Mouse (Mus musculus): ENCODE results near the gene Wwp2.

The Wwp2 gene

DNA sequence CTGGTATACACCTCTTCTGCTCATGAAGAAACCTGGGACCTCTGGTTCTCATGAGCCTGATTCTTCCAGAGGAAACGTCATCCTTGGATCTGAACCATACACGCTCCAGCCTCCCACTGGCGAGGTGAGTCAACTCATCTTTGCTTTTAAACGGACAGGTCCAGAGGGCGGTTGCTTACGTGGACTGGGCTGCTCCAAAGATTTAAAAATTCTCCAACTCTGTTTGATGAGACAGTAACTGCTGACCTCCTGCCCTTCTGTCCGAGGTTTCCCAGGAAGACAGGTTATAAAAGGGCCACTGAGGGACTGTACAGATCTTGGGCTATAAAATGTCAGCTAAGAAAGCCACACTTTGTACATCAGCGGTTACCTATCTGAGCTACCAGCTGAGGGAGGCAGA lies 5.3 kb upstream of the Wwp2 start:
- CTCF ChIA-PET = no interaction called here

DNA sequence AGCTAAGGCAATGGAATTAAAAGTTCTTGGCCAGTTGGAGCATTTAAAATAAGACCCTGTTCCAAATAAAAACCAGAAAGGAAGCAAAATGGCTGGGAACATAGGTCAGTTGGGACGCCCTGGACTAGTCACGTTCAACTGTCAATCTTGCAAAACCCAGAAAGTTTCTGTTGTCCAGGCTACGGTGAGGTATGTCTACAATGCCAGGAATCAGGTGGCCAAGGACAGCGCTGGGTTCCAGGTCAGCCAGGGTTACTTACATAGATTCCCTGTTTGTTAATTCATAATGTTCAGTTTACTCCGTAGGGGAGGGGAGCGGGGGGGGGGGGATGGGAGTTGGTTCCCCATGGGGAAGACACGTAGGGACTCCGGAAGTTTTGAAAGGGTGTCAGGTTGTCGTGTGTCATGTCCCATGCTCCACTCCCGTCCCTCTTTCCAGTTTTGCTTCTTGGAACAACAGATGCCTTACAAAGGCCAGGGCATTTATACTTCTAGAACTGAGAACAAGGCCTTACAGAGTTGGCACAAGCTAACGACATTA lies 674 bp upstream of the Wwp2 start:
- CTCF ChIA-PET = no interaction called here

DNA sequence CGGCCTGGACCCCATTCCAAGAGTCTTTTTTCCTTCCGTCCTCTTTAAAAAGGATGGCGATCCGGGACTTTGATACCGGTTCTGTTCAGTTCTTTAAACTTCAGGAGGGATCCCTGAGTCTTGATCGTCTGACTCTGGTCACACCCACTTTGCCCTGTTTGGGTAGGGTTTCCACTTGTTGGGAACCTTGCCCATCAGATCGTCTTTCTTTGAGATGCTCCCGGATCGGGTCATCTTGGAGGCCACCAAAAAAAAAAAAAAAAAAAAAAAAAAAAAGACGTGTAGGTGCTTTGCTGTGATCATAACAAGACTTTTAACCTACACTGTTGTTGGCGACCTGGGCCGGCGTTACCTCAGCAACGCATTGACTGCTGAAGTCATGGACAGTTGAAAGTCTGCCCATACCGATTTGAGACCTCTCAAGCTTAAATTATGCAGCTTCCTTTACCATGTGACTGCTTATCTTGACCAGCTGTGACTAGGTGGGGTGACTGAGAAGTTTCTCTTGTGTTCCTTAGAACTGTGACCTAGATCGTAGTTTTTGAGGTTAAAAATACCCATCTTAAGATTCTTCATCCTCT lies 766 bp downstream of the Wwp2 start:
- CTCF ChIA-PET = no interaction called here

DNA sequence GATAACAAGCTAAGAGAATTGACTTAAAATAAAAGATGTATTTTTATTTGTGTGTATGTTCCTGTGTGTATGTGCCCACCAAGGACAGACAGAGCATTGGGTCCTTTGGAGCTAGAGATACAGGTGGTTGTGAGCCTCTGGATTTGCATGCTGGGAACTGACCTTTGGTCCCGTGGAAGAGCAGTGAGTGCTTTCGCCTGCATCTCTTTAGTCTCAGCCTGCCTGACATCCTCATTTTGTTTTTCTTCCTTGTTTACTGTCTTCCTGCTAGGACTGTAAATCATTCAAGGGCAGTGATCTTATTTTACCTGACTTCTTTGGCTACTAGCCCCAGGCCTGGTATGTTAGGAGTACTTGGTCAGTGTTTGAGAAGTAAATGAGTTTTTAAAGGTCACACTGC lies 1.5 kb downstream of the Wwp2 start:
- CTCF ChIA-PET = no interaction called here

DNA sequence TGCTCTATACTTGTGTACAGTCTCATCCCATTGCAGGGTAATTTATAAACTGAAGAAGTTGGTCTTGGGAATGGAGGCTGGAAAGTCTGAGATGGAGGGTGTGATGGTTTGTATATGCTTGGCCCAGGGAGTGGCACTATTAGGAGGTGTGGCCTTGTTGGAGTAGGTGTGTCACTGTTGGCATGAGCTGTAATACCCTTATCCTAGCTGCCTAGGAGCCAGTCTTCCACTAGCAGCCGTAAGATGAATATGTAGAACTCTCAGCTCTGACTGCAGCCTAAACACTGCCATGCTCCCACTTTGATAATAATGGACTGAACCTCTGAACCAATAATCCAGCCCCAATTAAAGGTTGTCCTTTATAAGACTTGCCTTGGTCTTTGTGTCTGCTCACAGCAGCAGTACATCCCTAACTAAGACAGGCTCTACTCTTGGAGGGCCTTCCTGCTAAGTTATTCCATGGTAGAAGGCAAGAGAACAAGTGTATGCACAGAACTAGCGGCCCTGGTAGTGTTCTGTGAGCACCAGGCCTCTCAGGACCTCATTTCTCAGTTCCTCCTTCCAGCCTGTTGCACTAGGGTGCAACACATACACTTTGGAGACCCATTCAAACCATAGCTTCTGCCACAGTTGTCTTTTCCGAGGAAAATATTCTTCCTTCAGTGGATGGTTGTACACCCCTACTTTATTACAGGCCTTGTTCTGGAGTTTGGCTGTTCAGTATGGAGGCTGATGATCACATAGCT lies 3.9 kb downstream of the Wwp2 start:
- CTCF ChIA-PET = no interaction called here

DNA sequence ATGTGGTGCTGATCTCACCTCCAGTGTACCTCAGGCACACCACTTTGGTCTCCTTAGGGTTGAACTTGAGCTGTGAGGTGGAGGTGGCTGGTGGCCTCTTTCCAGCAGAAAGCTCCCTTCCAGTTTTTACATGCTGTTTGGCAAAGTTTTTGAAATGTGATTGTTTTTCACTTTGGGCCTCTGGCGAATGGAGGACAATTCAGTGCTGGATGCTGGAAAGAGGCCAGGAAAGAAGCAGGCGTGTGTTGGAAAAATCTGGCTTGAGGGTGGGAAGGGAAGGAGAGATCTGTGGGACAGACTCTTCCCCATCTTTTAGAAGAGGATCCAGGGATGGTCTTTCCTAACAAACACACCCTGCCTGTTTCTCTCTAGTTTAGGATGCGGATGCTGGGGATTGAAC lies 8.5 kb downstream of the Wwp2 start:
- CTCF ChIA-PET = interaction anchor here (0.6 kb wide), 1 partner anchor 1400 kb away, joined by 4 read pairs; no protein-coding TSS in a partner anchor

DNA sequence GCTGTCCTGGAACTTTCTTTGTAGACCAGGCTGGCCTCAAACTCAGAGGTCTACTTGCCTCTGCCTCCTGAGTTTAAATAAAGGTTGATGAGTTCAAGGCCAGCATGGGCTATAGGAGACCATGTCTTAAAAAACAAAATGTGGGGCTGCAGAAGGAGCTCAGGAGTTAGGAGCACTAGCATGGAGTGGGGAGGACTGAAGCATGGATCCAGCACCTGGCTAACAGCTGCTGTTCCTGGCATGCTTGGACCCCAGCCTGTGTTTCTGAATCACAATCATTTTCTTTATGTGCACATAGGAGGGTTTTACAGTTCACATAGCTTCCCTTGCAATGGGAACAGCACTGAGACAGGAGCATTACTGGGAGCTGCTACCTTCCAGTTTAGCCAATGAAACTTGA lies 11.5 kb downstream of the Wwp2 start:
- CTCF ChIA-PET = no interaction called here

DNA sequence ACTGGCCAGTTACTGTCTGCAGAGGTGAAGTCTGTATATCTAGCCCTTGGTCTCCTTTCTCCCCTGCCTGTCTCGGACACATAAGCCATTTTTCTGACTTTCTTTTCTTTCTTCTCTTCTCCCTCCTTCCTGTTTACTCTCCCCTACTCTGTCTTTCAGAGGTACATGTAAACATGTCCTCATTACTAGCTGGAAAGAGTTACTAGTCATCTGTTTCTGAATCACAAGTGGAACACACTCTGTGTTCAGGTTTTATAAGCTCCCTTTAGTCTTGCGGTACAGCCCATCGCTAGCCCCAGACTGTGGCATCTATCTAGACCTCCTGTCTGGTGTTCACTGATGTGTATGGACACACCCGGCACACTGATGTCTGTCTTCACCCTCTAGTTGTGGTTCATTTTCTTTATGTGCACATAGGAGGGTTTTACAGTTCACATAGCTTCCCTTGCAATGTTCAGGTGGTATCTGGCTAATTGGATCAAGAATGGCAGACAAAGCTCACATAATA lies 12.3 kb downstream of the Wwp2 start:
- CTCF ChIA-PET = no interaction called here

DNA sequence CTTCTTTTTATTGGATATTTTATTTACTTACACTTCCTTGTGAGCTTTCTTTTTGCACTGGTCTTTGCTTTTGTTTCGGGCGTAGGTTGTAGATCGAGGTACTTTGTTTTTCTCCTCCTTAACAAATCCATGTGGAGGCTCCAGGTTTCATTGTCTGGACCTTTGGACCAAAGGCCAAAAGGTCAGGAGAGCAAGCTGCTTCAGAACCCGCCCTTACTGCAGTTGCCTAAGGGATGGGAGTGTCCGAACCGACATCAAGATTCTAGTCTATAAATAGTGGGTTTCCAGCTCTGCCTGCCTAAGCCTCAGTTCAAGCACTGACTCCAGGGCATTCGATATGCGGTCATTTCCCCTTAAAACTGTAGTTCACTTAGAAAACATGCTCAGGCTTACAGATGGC lies 13.0 kb downstream of the Wwp2 start:
- CTCF ChIA-PET = interaction anchor here (0.6 kb wide), 1 partner anchor 55 kb away, joined by 5 read pairs; no protein-coding TSS in a partner anchor

DNA sequence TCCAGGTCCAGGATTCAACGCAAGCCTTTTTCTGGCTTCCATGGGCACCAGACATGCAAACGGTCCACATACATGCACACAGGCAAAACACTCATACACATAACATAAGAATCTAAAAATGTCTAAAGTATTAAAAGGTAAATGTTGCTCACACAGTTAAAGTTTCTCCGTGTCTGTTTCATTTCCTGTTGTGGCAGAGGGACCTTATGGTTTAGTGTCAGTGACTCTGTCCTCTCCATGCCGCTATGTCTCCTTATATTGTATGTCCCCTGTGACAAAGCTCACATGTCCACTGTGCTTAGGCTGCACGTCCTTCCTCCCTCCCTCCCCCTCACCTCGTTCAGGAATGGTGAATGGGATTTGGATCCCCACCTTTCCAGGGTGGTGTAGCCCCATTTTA lies 13.5 kb downstream of the Wwp2 start:
- CTCF ChIA-PET = interaction anchor here (0.6 to 0.7 kb wide), 2 partner anchors 54 to 119 kb away, joined by 4 to 5 read pairs; no protein-coding TSS in a partner anchor

DNA sequence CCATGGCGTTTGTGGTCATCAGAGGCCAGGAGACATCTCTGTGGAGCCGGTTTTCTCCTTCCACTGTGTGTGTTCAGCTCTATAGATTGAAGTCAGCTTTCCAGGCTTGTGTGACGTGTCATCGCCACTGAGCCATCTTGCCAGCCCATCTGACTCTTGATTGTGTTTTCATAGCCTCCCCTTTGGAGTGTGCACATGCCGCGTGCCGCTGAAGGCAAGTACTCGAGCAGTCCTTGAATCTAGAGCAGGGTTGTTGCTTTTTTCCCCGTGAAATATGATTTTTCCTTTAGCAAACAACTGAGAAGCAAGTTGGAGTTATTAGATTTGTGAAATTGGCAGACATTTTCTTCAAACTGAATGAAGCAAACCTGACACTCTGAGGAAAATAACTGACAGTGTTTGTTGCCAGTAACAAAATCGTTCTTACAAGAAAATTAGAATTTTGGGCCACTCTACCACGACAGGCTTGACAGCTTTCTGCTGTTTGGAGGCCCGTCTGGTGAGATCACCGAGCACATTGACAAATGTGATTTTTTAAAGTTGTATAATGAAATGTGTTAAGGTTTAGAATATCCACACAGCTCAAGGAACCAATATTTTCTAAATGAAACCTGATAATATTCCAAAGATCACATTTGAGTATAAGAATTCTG lies 15.4 kb downstream of the Wwp2 start:
- CTCF ChIA-PET = no interaction called here

DNA sequence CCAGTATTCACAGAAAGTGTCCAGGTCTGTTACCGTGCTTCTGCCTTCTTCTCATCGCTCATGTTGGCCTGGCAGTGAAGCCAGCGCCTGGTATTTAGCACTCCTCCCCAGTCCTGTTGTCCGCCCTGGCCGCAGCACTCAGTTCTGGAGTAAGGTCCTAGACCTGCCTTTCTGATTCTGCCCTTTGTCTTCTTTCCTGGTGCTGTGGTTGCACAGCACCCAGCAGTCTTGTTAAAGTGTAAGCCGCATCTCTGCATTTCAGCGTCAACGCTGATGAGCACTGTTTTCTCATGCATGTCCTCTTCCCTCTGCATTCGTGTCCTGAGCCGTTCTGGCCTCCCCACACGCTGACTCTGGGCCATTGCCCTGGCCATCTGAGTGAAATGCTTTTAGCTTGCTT lies 17.2 kb downstream of the Wwp2 start:
- CTCF ChIA-PET = interaction anchor here (0.6 kb wide), 1 partner anchor 51 kb away, joined by 4 read pairs; no protein-coding TSS in a partner anchor

DNA sequence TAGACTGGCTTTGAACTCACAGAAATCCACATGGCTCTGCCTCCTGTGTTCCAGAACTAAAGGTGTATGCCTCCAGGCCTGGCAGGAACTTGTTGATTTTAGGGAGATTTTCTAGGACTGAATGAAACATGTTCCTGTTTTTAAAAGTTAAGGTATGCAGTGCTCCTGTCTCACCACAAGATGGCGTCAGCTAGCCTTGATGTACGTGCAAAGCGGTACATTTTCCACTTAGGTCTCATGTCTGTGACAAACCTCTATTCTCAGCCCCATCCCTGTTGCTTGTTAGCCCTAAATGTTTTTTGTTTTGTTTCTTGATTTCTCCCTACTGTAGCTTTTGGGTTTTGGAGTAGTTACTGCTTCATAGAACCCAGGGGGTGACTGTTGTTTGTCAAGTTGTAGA lies 19.1 kb downstream of the Wwp2 start:
- CTCF ChIA-PET = no interaction called here

DNA sequence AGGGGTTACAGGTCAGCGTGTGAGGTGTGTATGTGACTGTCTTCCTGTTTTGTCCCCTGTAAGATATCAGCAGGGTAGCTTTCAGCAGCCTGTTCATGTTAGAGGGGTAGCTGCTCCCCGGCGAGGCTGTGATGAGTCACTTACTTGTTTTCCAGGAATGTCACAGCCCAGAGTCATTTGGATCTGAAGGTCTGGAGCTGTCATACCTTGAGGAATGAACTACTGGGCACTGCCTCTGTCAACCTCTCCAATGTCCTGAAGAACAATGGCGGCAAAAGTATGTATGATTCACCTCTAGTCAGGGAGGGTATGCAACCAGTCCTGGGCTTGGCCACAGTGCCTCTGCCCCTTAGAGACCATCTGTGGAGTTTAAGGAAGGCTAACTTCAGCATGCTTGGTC lies 21.6 kb downstream of the Wwp2 start:
- CTCF ChIA-PET = interaction anchor here (0.6 kb wide), 1 partner anchor 119 kb away, joined by 3 read pairs; no protein-coding TSS in a partner anchor

DNA sequence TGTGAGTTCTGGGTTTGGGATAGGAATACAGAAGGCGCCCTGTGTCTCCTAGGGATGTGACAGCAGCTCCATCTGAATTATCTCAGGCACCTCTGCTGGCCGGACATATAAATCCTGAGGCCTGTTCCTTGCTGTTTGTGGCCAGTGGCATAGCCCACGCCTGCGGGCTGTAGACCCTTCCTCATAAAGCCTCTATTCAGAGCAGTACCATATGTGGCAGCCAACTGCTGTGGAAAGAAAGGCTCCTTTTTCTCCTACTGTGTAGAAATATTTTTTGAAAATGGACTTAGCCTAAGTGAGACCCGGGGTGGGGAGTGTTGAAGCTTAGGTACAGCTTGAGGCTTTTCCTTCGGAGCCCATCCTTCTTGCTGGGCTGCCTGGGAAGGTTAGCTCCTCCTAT lies 22.1 kb downstream of the Wwp2 start:
- CTCF ChIA-PET = interaction anchor here (0.6 kb wide), 1 partner anchor 118 kb away, joined by 3 read pairs; no protein-coding TSS in a partner anchor

DNA sequence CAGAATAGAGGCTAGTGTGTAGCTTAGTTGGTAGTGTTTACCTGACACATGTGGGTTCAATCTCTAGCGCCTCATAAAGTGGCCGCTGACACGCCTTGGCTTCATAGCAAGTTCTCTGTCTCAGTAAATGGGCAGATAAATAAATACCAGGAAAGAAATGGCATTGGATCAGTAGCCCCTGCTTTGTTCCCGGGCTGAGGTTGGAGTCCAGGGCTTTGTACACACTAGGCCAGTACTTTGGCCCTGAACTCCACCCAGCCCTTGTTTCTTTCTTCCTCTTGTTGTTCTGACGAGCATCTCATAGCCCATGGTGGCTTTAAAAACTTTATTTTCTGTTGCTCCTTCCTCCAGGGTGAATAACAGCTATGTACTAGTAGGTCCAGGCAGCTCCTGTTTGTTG lies 26.3 kb downstream of the Wwp2 start:
- CTCF ChIA-PET = no interaction called here

DNA sequence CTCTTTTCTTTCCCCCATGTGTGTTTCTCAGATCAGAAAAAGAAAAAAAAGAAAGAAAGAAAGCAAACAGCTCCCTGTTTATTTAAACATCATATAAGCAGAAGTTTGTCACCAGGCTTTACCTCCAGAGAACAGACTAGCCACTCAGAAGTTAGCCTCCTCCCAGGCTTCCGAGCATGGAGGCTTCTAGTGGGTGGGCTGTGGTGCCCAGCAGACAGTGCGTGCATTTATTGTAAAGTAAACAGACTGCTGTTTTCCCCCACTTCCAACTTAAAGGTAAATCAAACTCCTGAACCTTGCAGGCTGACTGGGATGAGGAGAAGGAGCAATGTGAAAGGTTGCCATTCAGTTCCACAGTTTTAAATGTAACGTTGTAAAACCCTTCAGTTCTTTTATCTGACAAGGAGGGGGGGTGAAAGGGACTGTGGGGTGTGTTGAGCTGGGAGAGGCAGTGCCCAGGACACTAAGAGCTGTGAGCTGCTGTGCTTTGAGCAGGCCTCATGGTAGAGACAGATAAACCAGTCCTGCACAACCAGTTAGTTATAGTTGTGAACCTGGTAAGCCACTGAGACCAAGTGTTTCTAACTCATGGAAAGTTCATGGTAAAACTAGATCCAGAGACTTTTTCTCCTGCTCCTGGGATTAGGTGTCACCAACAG lies 29.3 kb downstream of the Wwp2 start:
- CTCF ChIA-PET = no interaction called here

DNA sequence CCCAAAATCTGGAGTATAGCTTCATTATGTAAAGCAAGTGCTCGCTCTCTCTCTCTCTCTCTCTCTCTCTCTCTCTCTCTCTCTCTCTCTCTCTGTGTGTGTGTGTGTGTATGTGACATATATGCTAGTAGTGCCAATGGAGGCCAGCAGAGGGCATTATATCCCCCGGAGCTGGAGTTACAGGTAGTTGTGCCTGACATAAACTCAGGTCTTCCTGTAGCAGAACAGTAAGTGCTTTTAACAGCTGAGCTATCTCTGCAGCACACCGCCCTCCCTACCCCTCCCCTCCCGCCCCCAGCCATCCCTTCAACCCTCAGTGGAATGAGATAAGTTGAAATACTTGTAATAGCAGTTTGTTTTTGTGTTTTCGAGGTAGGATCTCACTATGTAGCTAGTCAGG lies 30.5 kb downstream of the Wwp2 start:
- CTCF ChIA-PET = interaction anchor here (0.6 to 1.0 kb wide), 2 partner anchors 12 to 102 kb away, joined by 3 read pairs; no protein-coding TSS in a partner anchor

DNA sequence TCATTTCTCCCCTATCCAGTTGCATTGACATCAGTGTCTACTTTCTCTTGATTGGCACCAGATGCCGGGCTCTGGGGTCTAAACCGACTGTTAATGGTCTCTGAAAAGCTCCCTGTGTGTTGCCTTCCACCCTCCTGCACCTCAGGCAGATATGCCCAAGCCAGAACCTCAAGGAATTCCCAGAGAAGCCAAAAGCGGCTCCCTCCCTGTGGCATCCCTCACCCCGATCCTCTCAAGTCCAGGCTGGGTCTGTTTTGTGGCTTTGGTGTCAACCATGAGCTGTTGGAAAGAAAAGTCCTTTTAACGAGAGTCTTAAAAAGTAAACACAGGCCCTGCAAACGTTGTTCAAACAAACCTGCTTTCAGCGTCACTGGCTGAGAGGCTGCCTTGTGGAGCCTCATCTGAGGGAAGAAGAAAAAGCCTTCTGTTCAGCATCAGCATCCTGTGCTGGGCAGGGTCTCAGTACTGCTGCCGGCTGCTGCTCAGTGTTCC lies 32.7 kb downstream of the Wwp2 start:
- CTCF ChIA-PET = no interaction called here

DNA sequence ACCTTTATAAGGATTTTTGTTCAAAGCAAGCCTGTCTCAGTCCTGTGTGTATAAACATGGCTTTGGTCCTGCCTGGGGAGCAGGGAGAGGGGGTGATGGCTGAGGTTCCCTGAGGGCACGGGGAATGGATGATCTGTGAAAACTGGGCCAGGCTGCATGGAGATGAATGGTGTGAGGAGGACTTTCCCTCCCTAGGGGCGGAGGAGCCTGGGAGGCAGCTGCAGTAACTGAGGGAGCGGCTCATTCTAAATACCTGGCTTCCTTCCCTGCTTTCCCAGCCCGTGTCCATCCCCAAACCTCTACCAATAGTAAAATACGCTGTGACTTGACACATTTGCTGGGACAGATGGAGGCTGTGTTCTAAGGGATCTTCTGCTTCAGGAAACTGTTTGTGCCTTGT lies 34.1 kb downstream of the Wwp2 start:
- CTCF ChIA-PET = no interaction called here

DNA sequence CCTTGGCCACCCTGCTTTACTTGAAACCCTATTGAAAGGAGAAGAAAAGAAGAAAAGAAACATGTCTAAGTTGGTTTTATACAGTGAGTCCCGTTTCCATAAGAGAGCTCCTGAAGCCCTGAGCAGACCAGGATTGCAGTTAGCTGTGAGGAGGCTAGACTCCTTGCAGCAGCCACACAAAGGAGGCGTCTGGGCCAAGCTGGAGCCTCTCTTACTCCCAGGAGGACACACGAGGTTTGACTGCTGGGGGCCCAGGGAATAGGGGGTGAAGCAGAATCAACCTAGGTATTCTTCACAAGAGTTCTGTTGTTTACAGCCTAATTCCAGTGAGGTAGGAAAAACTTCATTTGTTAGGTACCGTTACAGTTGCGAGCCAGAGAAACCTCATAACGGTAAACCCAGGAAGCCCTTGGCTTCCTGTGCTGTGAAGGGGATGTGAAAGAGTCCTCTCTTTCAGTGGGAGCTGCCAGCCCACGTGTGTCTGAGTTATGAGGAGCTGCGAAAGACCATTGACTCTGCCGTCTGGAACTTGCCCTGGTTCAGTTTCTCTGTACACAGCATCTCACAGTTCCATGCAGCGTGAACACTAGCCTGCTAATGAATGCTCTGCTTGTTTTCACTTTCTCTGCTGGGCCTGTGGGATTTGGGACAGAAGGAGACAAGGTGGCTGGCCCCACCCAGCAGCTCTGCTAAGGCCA lies 36.4 kb downstream of the Wwp2 start:
- CTCF ChIA-PET = no interaction called here

Data from spleen, embryonic (tissue).